Mouse (Mus musculus) ES-Bruce4 (cell line): ENCODE measurements at regions not wholly inside any gene's neighbourhood (a gene's known extent, or its start where the extent isn't known, plus 50 kb on each side); places are given as distances from the start of the nearest gene placed in this dataset.

Experiments
- H3K27ac ChIP-seq: 2 replicates; pipeline ENCODE4 v1.5.1; 2012; ENCODE audit warnings: low read length, inconsistent platforms; ENCODE audit not compliant: insufficient read depth
- H3K27me3 ChIP-seq: 2 replicates; pipeline ENCODE4 v1.6.1; 2012; ENCODE audit warnings: mild to moderate bottlenecking, low read length, inconsistent platforms; ENCODE audit not compliant: control insufficient read depth, poor library complexity, insufficient read depth, severe bottlenecking
- H3K36me3 ChIP-seq: 2 replicates; pipeline ENCODE4 v1.6.1; 2012; ENCODE audit warnings: inconsistent platforms, mild to moderate bottlenecking, low read length, moderate library complexity; ENCODE audit not compliant: control insufficient read depth, poor library complexity, insufficient read depth, severe bottlenecking
- H3K4me1 ChIP-seq: one replicate; pipeline ENCODE4 v1.8.1; 2011; ENCODE audit warnings: low read length; ENCODE audit not compliant: control insufficient read depth, insufficient read depth
- H3K4me3 ChIP-seq: 2 replicates; pipeline ENCODE4 v1.5.1; 2011; ENCODE audit warnings: low read depth, mild to moderate bottlenecking, low read length
- H3K9ac ChIP-seq: 2 replicates; pipeline ENCODE4 v1.6.1; 2012; ENCODE audit warnings: low read depth, mild to moderate bottlenecking, inconsistent platforms; ENCODE audit not compliant: poor library complexity, severe bottlenecking
- H3K9me3 ChIP-seq: replicated peaks from 2 replicates; pipeline ENCODE4 v1.6.1; 2012; ENCODE audit warnings: mild to moderate bottlenecking, low read length, inconsistent platforms; ENCODE audit not compliant: control insufficient read depth, poor library complexity, insufficient read depth, severe bottlenecking
- CTCF ChIP-seq: IDR thresholded peaks from one replicate; pipeline ENCODE4 v1.8.1; 2011; ENCODE audit warnings: low read depth, low read length
- EP300 ChIP-seq: IDR thresholded peaks from 2 replicates; pipeline ENCODE4 v1.6.1; 2011; ENCODE audit warnings: low read depth, low read length; ENCODE audit not compliant: insufficient read depth
- POLR2A ChIP-seq: IDR thresholded peaks from one replicate; pipeline ENCODE4 v1.8.1; 2011; ENCODE audit warnings: low read length; ENCODE audit not compliant: insufficient read depth

DNA sequence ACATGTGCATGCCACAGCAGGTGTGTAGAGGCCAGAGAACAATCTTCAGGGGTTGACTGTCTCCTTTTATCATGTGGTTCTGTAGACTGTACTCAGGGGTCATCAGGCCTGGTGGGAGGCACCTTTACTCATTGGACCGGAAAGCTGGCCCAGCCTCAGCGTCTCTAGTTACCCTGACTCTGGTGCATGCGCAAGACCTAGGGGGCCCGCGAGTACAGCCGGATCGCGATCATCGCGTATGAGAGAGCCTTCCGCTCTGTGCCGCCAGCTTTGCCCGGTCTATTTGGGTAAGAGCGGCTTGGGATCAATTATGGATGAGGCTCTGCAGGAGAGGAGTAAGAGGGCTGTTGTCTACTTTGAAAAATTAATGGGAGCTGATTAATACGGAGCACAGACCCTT lies 51.9 kb upstream of the Tox2 start:
- no peak overlapping the region for H3K27ac ChIP-seq
- H3K4me3 ChIP-seq, result no peak overlapping the region
- no peak overlapping the region for H3K9ac ChIP-seq
- no peaks in the 10 kb centered on the region for H3K9me3 ChIP-seq
- TF ChIP-seq POLR2A (no peak), EP300 (no peak), CTCF (no peak)
- no peaks in the 10 kb centered on the region for H3K4me1 ChIP-seq
- H3K27me3 ChIP-seq, result no peaks in the 10 kb centered on the region
- no peaks in the 10 kb centered on the region for H3K36me3 ChIP-seq

DNA sequence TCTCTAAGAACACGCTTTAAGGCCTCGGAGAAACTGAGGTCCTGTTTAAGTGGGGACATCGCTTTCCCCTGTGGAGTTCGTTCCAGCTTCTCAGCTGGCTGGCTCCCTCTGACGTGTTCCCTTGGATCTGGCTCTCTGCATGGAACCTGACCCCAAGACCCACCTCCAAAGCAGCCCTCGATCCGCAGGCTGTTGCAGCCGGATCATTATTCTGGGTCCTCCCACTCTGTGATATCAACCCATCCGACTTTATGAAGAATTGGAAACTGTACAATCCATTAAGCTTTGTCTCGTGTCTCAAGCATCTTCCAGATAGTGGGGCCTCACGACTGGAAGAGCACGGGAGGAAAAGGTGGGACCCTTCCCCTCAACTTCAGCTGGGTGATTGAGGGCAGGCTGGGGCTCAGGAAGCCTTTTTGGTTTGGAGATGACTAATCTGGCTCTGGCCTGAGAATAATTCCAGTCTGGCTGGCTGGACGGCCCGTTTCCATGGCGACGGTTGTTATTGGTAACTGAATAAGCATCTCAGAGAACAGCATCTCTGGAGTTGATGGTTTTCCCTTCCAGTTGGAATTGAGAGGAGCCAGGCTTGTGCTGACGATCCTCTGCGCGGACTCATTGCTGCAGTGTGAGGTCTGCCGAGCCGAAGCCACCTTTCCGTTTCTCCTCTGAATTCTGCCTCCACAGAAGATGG lies 50.4 kb upstream of the Tox2 start:
- H3K4me1 ChIP-seq, result no peaks in the 10 kb centered on the region
- H3K4me3 ChIP-seq, result no peak overlapping the region
- no peaks in the 10 kb centered on the region for H3K9me3 ChIP-seq
- no peaks in the 10 kb centered on the region for H3K36me3 ChIP-seq
- TF ChIP-seq POLR2A (no peak), CTCF (no peak), EP300 (no peak)
- no peak overlapping the region for H3K27ac ChIP-seq
- no peaks in the 10 kb centered on the region for H3K27me3 ChIP-seq
- no peak overlapping the region for H3K9ac ChIP-seq
